Mouse (Mus musculus): ENCODE measurements around the gene Stk11. TPM values are rescaled to one million over a fixed set of nuclear protein-coding genes. Genes with fewer than 3 reads are reported as not detected.

Stk11 gene
- total and polyA plus RNA-seq, 2 experiments from 2014 or later: 15.0 to 86.4 TPM

DNA sequence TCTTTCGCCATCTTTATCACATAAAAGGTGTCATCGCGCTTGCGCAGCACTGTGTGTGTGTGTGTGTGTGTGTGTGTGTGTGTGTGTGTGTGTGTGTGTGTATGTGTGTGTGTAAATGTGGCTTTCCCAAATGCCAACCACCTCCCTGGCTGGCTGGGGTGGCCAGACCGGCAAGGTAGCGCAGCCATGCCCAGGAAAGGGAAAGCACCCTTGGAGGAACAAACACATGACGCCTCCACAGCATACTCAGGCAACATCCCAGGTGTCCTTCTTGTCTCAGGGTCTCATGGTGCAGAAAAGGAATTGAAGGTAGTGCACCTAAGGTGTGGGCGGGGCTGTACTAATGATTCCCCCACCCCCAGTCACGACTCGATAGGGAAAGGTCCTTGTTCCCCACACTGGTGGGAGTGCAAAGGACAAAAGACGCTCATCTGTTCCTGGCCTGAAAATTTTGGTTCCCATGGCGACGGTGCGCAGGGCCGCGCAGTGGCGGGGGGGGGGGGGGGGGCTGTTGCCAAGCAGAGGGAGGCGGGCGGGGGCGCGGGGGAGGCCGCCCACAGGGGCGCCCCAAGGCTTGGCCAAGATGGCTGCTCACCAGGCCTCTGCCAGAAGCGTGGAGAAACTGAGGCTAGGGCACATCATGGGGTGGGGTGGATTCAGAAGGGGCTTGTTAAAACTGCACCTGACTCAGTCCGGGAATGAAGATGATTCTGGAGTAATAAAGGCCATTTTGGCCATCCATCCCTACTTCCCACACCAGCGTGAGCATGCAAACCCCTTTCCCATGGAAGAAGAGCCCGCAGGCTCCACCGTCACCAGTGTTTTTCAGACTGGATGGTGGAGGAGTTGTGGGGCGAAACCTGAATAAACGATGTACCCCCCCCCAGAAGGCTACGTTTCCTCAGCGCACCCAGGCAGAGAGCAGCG is 22.3 kb downstream of the Stk11 start:
- ATAC-seq: no peak
- Histone ChIP-seq H3K4me3 (ENCODE audit: low read length) (peak overlapping the region; percentile 76), H3K36me3 (ENCODE audit: insufficient read depth, low read length) (peaks cover 24% of the 10 kb centered on the region), H3K4me2 (ENCODE audit: low read depth, low read length) (peak overlapping the region; percentile 91), H3K9me3 (ENCODE audit: low read length) (no peaks in the 10 kb centered on the region), H3K4me1 (ENCODE audit: insufficient read depth, low read length) (peaks cover 22% of the 10 kb centered on the region), H3K9ac (replicated peaks; ENCODE audit: low read length) (peak overlapping the region; percentile 86), H3K27ac (peak overlapping the region; percentile 97), H3K27me3 (ENCODE audit: insufficient read depth, low read length) (no peaks in the 10 kb centered on the region)
- peak; percentile 67 for DNase-seq (ENCODE audit: low spot score)
- no peak for TF ChIP-seq CTCF (IDR thresholded peaks at IDR 0.05; ENCODE audit: low read depth)
- 3% methylated on average over 30 of the region's 33 CpGs for WGBS

DNA sequence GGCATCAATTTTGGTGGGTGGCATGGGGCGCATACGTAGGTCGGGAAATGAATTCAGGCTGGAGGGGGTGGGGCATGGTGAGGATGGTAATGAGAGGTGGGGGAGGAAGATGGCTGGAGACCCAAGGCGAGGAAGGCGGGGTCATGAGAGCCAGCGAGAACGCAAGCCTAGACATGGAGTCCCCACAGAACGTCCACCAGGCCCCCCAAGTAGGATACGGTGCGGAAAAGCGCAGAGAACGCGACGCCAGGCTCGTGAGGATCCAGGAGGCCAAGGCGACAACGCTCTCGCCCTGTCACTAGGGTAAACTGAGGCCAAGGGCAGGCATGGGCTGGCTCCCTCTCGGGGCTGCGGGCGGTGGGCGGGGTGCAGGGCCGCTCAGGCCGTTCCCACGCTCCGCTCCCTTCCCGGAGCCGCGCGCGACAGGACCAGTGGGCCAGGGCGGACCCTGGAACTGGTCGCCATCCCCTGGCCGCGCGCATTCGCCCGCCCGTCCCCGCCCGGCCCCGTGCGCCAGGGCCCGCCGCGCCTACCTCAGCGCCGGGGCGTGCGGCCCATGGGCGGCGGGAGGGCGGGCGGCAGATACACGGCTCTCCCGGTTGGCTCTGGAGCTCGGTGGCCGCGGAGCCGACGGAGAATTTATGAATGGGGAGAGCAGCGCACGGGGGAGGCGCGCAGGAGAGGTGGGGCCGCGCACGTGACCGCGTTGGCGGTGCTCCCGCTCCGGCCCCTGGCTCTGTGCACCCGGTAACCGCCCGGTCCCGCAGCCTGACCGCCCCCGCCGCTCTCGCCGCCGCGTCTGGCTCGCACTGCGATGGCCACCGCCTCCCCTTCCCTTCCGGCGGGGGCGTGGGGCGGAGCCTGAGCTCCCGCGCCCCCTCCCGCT is 23.2 kb downstream of the Stk11 start, which contains the start of gene Atp5d:
Gene Atp5d, plus strand, starts transcription at position 80 of the 886 bp plus-strand sequence.
- H3K4me1 ChIP-seq (ENCODE audit: insufficient read depth, low read length): peaks cover 24% of the 10 kb centered on the region
- no peaks in the 10 kb centered on the region for H3K9me3 ChIP-seq (ENCODE audit: low read length)

DNA sequence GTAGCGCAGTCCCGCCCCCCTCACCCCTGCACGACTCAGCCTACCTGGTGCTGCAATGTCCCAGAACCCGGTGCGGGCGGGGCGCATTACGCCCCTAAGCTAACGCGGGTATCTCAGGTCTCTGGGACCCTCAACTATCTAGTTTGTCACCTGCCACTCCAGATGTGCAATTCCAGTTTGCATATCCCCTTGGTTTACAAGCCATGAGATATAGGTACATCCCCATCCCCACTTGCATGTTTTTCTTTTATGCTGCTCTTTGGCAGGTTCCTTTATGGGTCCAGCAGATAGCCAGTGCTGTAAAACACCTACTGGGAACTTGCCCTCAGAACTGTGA is 23.8 kb downstream of the Stk11 start:
- DNase-seq (ENCODE audit: low spot score): no peak

More for the DNA sequence above, 23.2 kb downstream of the Stk11 start, which contains the start of gene Atp5d:
- H3K4me2 ChIP-seq (ENCODE audit: low read depth, low read length): peak within 1 kb of the TSS; percentile 91
- H3K27me3 ChIP-seq (ENCODE audit: insufficient read depth, low read length): no peaks in the 10 kb centered on the region
- TF ChIP-seq CTCF (IDR thresholded peaks at IDR 0.05; ENCODE audit: low read depth): no peak
- peak within 1 kb of the TSS; percentile 86 for H3K9ac ChIP-seq (replicated peaks; ENCODE audit: low read length)
- WGBS: under 1% methylated on average over 83 of the region's 94 CpGs
- ATAC-seq: peak; percentile 16
- DNase-seq (ENCODE audit: low spot score): peak; percentile 89
- peaks cover 18% of the 10 kb centered on the region for H3K36me3 ChIP-seq (ENCODE audit: insufficient read depth, low read length)
- H3K4me3 ChIP-seq (ENCODE audit: low read length): peak within 1 kb of the TSS; percentile 76
- H3K27ac ChIP-seq: peak within 1 kb of the TSS; percentile 97

DNA sequence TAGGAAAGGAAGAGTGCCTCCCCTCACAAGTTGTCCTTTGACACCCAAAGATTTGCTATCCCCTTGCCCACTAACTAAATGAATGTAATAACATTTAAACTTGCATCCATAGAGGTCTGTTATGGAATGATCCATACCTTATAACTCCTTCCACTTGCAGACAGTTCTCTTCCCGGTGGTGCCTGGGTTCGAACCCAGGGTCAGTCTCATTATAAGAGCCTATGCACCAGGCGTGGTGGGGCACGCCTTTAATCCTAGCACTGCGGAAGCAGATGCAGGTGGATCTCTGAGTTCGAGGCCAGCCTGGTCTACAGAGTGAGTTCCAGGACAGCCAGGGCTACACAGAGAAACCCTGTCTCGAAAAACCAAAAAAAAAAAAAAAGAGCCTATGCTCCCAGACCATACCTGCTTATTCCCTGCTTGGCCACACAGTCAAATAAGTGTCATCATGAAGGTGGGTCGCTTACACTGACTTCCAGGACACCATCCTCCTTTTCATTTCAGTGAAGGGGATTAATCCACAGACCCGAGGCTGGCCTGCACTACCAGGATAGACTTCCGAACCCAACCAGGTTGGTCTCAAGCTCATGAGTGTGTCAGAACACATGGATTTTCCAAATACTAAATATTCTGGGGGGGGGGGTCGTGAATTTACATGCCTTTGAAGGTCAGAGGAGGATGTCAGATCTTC is 24.5 kb downstream of the Stk11 start:
- Histone ChIP-seq H3K36me3 (ENCODE audit: insufficient read depth, low read length) (peaks cover 14% of the 10 kb centered on the region), H3K4me2 (ENCODE audit: low read depth, low read length) (no peak overlapping the region), H3K27me3 (ENCODE audit: insufficient read depth, low read length) (no peaks in the 10 kb centered on the region), H3K9ac (replicated peaks; ENCODE audit: low read length) (no peak overlapping the region), H3K9me3 (ENCODE audit: low read length) (no peaks in the 10 kb centered on the region), H3K27ac (peak overlapping the region; percentile 97; the same call in 1 of the 2 replicates), H3K4me1 (ENCODE audit: insufficient read depth, low read length) (peaks cover 24% of the 10 kb centered on the region), H3K4me3 (ENCODE audit: low read length) (no peak overlapping the region)
- DNase-seq (ENCODE audit: low spot score) (no peak), ATAC-seq (no peak)
- TF ChIP-seq CTCF (IDR thresholded peaks at IDR 0.05; ENCODE audit: low read depth): no peak
- WGBS: 78% methylated on average over 11 of the region's 11 CpGs

More for the DNA sequence above, 23.8 kb downstream of the Stk11 start:
- 1% methylated on average over 10 of the region's 10 CpGs for WGBS
- no peaks in the 10 kb centered on the region for H3K9me3 ChIP-seq (ENCODE audit: low read length)
- peaks cover 24% of the 10 kb centered on the region for H3K4me1 ChIP-seq (ENCODE audit: insufficient read depth, low read length)
- peak overlapping the region; percentile 97 for H3K27ac ChIP-seq
- peak overlapping the region; percentile 76 for H3K4me3 ChIP-seq (ENCODE audit: low read length)
- TF ChIP-seq CTCF (IDR thresholded peaks at IDR 0.05; ENCODE audit: low read depth): no peak
- ATAC-seq: no peak
- H3K9ac ChIP-seq (replicated peaks; ENCODE audit: low read length): peak overlapping the region; percentile 86
- peaks cover 15% of the 10 kb centered on the region for H3K36me3 ChIP-seq (ENCODE audit: insufficient read depth, low read length)
- peak overlapping the region; percentile 91 for H3K4me2 ChIP-seq (ENCODE audit: low read depth, low read length)
- no peaks in the 10 kb centered on the region for H3K27me3 ChIP-seq (ENCODE audit: insufficient read depth, low read length)

DNA sequence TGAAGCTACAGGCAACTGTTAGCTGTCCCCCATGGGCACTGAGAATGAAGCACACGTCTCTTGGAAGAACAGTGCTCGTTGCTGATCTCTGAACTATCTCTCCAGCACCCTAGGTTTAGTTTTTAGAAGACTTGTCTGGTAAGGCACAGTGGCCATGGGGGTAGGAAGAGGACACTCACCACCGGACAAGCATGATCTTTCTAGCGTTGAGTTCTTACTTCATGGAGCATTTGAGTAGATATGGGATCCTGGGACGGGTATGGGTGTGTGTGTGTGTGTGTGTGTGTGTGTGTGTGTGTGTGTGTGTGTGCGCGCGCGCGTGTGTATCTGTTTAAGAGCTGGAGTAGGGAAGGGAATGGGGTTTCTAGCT is 25.0 kb downstream of the Stk11 start, which contains the start of gene Cbarp:
Gene Cbarp, minus strand, starts transcription at position 170 of the 370 bp plus-strand sequence.
- H3K36me3 ChIP-seq (ENCODE audit: insufficient read depth, low read length): peaks cover 14% of the 10 kb centered on the region
- H3K9ac ChIP-seq (replicated peaks; ENCODE audit: low read length): peak within 1 kb of the TSS; percentile 30; the same call in 1 of the 2 replicates
- no peaks in the 10 kb centered on the region for H3K9me3 ChIP-seq (ENCODE audit: low read length)
- DNase-seq (ENCODE audit: low spot score): no peak
- H3K4me2 ChIP-seq (ENCODE audit: low read depth, low read length): peak within 1 kb of the TSS; percentile 98
- no peaks in the 10 kb centered on the region for H3K27me3 ChIP-seq (ENCODE audit: insufficient read depth, low read length)
- H3K4me3 ChIP-seq (ENCODE audit: low read length): peak within 1 kb of the TSS; percentile 75
- peak within 1 kb of the TSS; percentile 97 for H3K27ac ChIP-seq
- H3K4me1 ChIP-seq (ENCODE audit: insufficient read depth, low read length): peaks cover 24% of the 10 kb centered on the region
- ATAC-seq: no peak
- 75% methylated on average over 10 of the region's 10 CpGs for WGBS
- no peak for TF ChIP-seq CTCF (IDR thresholded peaks at IDR 0.05; ENCODE audit: low read depth)

DNA sequence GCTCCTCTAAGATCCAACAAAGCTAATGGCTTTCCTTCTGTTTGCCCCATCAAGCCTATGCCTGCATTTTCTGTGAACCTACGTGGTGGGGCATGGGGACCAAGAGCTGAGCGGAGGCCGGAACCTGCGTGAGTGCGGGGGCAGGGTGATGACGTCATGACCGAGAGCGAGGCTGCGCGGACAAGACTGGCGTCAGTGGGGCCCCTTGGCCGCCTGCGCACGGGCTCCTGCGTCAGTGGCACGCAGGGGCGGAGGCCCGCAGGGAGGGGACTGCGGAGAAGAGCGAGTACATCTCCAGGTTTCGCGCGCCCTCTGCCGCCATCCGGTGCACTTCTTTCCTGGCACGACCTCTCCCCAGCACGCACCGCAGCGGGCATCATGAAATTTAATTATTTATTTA is 25.6 kb downstream of the Stk11 start:
- Histone ChIP-seq H3K4me3 (ENCODE audit: low read length) (peak overlapping the region; percentile 75), H3K27ac (peak overlapping the region; percentile 86), H3K4me2 (ENCODE audit: low read depth, low read length) (peak overlapping the region; percentile 98), H3K4me1 (ENCODE audit: insufficient read depth, low read length) (peaks cover 22% of the 10 kb centered on the region), H3K27me3 (ENCODE audit: insufficient read depth, low read length) (no peaks in the 10 kb centered on the region), H3K9ac (replicated peaks; ENCODE audit: low read length) (peak overlapping the region; percentile 30; the same call in 1 of the 2 replicates), H3K9me3 (ENCODE audit: low read length) (no peaks in the 10 kb centered on the region), H3K36me3 (ENCODE audit: insufficient read depth, low read length) (peaks cover 9% of the 10 kb centered on the region)
- TF ChIP-seq CTCF (IDR thresholded peaks at IDR 0.05; ENCODE audit: low read depth): peak; percentile 69
- ATAC-seq (peak; percentile 75), DNase-seq (ENCODE audit: low spot score) (peak; percentile 97)
- under 1% methylated on average over 29 of the region's 29 CpGs for WGBS

Measured in hindbrain, postnatal 0 days (tissue).